Mouse (Mus musculus) NIH3T3 (cell line): ENCODE data around the gene Plekho1.
A peak's percentile ranks its signal among the peaks of the same experiment; 100 is the strongest.
"Not testable (repeated sequence)": the region's sequence is repeated elsewhere in the genome, so short reads cannot be mapped to it uniquely, and the experiment has no call there.

Experiments
- DNase-seq: peaks from one replicate; pipeline ENCODE4 v3.0.0-alpha.2; 2012; ENCODE audit warnings: low read depth

Plekho1 gene

DNA sequence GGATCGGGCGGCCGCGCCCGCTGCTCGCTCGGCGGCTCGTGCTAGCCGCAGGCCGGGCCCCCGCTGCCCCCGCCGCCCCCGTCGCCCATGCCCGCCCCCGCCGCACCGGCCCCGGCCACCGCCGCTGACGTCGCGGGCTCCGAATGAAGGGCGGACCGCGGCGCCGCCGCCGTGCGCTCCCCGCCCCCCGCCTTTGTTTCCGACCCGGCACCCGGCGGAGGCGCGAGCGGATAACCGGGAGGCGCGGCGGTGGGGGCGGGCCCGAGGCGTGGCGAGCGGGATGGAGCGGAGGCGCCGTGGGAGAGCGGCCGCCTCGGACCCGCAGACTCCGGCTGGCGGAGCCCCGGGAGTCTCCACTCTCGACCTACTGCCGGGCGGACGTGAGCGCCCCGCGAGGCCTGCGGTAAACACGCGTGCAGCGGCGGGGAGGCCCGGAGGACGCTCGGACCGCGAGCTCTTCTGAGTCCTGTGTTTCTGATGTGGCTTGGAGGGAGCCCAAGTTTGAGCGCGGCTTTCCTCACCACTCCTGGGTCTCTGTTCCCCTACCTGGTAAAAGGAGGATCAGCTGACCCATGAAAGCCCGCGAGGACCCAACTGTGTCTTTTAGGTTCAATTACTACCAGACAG is at the start of gene Plekho1:
Gene Plekho1 (minus strand): TSS at position 200 of the 627 bp plus-strand sequence.
- peak; percentile 68 for DNase-seq

GRCm38 (mm10) chr3:96044559-96044958 is 48.8 kb upstream of the Plekho1 start:
- not testable (repeated sequence) for DNase-seq

DNA sequence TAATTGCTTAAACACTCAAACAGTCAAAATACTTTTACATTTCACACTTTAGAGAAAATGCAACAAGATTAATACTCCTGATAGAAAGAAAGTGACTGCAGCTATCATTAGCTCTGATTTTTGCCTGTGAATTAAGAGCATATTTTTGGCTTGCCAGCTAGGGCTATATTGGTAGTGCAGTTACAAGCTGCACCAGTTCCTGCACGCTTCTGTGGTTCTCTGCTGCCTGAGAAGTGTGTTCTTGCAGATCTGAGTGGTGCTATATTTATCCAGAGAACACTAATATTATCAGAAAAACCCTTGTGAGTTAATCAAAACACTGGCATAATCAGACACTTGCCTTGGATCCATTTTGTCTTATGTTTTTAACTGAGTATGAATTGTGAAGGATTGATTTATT is 47.3 kb upstream of the Plekho1 start:
- no peak for DNase-seq

- no peak for DNase-seq
These were observed 45.3 kb upstream of the Plekho1 start for GRCm38 (mm10) chr3:96041079-96041478.

DNA sequence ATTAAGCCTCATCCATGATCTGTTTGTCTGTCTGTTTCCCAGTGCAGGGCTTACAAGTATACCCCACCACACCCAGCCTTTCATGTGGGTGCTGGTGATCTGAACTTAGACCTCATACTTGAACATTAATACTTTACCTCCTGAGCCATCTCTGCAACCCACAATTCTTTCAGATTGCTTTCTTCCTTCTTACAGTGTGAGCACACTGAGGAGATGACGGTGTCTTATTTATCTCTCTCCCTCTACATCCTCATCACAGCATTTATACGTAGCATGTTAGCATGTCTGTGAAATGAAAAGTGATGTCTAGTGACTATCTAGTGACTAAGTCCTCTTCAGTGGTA is 44.8 kb upstream of the Plekho1 start:
- DNase-seq, result no peak

DNA sequence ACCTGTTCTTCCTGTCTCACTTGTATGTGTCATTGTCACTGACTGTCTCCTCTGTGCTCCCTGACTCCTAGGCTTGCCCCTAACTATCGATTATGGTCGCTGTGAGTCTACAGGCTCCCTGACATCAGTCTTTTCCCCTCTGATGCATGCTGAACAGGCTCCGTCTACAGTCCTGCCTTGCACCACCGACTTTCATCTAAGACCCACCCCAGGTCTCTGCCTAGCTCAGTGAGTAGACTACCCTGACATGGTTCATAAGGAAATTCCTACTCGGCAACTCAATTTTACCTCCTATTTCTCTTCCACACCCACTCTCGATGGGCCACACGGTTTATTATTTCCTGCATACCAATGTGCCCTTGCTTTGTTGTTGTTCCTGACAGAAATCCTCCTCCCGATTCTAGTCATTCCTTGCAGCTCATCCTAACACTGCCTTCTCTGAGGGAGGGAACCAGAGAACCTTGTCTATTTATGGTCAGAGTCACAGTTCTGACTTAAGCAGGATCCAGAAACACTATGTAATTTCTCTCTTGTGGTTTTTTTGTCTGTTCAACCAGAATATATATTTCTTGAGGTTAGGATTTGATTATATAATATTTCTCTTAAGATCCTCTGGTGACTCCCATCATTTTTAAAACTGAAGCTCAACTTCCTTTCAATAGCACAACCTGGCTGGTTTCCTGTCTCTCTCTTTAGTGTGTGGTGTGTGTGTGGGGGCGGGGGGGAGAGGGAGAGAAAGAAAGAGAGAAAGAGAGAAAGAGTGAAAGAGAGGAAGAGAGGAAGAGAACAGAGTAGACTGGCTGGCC is 44.3 kb upstream of the Plekho1 start:
- DNase-seq, result no peak

DNA sequence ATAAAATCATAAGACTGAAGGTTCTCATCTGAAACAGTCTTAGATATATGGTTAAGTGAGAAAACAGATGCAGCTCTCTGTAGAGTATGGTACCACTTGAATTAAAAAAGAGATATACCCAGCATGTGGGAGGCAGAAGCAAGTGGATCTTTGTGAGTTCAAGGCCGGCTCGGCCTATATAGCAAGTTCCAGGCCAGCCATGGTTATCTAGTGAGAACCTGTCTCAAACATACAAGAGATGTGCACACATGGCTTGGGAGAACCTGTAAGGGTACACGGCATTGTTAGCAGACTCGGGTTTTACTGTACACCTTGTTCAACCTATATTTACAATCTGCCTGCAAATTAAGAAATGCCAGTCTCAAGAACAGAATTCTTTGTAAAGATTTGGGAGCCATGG is 43.0 kb upstream of the Plekho1 start:
- DNase-seq, result no peak

GRCm38 (mm10) chr3:96038156-96038555 is 42.4 kb upstream of the Plekho1 start:
- no peak for DNase-seq

GRCm38 (mm10) chr3:96036796-96037195 is 41.0 kb upstream of the Plekho1 start:
- DNase-seq, result no peak

DNA sequence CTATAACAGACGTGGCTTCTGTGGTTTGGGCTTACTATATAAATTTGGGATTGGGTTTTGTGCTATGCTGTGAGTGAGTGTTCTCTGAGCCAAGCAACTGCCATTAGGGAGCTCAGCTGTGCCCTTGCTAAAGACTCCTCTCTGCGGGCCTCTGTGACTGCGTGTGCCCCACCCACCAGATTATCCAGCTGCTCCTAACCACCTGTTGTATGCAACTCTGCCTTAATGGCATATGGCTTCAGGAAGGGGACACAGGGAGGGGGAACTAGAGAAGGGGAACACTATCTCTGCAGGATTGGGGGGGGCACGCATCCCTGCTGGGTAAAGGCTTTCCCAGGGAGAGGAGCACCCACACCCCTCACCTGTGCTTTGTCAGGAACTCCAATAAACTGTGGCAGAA is 37.2 kb upstream of the Plekho1 start:
- DNase-seq, result no peak

DNA sequence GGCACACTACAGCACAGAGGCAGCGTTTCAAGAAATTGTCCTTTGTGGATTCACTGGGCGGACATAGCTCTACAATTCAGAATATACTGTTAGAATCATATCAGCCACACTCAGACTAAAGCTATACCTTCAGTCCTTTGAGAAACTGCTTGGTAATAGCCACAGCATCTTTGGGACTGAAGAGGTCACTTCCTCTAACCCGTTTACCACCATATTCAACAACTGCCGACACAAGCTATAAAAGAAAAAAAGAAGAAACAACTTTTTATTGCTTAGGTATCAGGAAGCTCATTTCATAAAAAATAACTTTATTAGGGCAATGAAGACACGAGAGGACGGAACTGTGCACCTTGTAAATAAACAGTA is 36.8 kb upstream of the Plekho1 start:
- no peak for DNase-seq

DNA sequence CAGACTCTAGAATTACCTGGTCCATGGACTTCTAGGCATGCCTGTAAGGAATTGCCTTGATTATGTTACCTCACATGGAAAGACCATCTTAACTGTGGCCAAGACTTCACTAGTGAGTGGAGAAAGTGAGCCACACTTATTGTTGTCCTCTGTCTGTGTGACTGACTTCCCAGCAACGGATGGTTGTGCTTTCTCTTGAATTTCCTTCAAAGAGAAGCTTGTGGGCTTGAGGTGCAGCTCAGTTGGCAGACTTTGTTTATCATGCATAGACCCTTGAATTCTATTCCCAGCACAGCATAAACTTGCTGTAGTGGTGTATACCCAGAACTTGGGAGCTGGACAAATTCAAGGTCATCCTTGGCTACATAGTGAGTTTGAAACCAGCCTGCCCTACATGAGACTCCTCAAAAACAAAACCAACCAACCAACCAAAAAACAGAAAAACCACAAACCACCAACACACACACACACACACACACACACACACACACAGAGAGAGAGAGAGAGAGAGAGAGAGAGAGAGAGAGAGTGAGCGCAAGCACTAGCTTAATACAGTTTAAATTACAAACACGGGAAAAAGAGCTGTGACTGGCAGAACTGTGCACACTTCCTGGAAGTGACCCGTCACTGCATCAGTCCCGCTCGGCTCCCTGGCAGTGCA is 36.3 kb upstream of the Plekho1 start:
- no peak for DNase-seq

- no peak for DNase-seq
These were observed 34.0 kb upstream of the Plekho1 start for GRCm38 (mm10) chr3:96029766-96030165.

GRCm38 (mm10) chr3:96029336-96029735 is 33.5 kb upstream of the Plekho1 start:
- DNase-seq, result no peak

GRCm38 (mm10) chr3:96027875-96028274 is 32.1 kb upstream of the Plekho1 start:
- DNase-seq, result peak; percentile 33

DNA sequence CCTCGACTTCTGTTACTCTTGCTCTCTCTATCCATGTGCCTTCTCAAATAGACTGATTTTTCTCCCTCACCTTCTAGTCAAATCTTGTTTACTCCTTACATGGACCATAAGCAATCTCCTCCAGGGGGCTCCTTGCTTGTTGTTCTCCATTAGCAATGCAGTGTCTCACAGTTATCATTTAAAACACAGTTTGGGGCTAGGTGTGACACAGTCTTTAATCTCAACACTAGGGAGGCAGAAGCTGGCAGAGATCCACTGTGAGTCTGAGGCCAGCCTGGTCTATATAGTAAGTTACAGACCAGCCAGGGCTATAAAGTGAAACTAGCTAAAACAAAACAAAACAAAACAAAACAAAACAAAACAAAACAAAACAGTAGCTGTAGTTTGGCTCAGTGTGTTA is 31.3 kb upstream of the Plekho1 start:
- DNase-seq, result no peak

GRCm38 (mm10) chr3:96021421-96022128 is 25.8 kb upstream of the Plekho1 start:
- DNase-seq, result no peak

GRCm38 (mm10) chr3:96020735-96021134 is 24.9 kb upstream of the Plekho1 start:
- DNase-seq, result no peak

GRCm38 (mm10) chr3:96017461-96017860 is 21.7 kb upstream of the Plekho1 start:
- DNase-seq, result peak; percentile 73

DNA sequence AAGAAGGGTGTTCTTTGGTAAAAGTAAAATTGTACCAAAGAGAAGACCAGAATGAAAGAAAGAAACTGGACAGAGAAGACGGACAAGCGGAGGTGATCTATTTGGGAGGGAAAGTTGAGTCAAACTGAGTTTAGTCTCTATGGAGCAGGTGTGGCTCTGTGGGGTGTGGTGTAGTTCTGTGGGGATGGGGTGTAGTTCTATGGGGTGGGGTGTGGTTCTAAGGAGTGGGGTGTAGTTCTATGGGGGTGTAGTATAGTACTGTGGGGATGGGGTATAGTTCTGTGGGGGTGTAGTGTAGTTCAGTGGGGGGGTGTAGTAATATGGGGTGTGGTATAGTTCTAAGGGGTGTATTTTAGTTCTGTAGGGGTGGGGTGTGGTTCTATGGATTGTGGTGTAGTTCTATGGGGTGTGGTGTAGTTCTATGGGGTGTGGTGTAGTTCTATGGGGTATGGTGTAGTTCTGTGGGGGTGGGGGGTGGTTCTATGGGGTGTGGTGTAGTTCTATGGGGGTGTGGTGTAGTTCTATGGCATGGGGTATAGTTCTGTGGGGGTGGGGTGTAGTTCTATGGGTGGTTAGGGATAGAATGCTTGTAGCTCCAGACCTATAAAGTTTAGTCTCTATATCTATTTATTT is 20.6 kb upstream of the Plekho1 start:
- no peak for DNase-seq

DNA sequence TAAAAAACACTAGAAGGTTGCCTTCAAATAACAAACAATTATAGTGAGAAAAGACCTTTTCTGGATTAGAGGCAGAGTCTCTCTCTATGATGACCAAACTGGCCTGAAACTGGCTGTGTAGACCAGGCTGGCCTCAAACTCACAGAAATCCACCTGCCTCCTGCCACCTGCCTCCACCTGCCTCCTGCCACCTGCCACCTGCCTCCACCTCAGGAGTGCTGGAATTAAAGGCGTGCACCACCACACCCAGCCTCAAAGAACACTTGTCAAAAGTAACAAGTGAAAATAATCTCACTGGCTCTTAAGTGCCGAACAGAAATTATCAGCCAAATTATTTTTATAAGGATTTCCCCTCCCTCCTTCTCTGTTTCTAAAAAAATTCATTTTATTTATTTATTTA is 19.9 kb upstream of the Plekho1 start:
- DNase-seq, result no peak

- no peak for DNase-seq
These were observed 17.0 kb upstream of the Plekho1 start for GRCm38 (mm10) chr3:96012805-96013204.
